In genomic region chr17:27716804-27717203, GRCm38 (mm10) we compare ENCODE assay signal across 8 mouse cellular contexts. TPM values are rescaled to one million over a fixed set of nuclear protein-coding genes. Genes with fewer than 3 reads are reported as not detected.
DNase-seq lines count a peak whose midpoint lies in the region; ATAC-seq and TF ChIP-seq lines count a peak whose summit lies in the region.

No protein-coding gene starts in this region.

- no peak for DNase-seq in thymus, adult 2 months
- DNase-seq in thymus, adult 18-20 months = no peak
- DNase-seq in cerebellum, adult 9-10 months = no peak
- DNase-seq in gastrocnemius, postnatal 10 days = no peak
- DNase-seq in layer of hippocampus, postnatal 25 days (ENCODE audit: extremely low spot score in 1 of 2, low spot score in 1 of 2) = no peak

- 0 out of 2 replicates have a peak overlapping the region, but pooled peaks have one; percentile 40 for H3K9ac ChIP-seq in limb, embryonic 12.5 days (replicated peaks)
- peak overlapping the region; percentile 24 for H3K9ac ChIP-seq in midbrain, embryonic 13.5 days (replicated peaks)

- peak; percentile 42 to 54; a peak in 2 of 4 replicates for ATAC-seq in hematopoietic stem cell, adult 5-6 weeks (replicated peaks in 1 of 2; ENCODE audit: insufficient read depth in 1 of 2, low FRiP score in 2 of 2, low TSS enrichment in 1 of 2, low read depth in 1 of 2, poor library complexity in 2 of 2, severe bottlenecking in 2 of 2)
- 0 out of 2 replicates have a peak, but pooled peaks have one; percentile 26 for ATAC-seq in limb, embryonic 12.5 days (ENCODE audit: insufficient number of reproducible peaks, insufficient read depth, low FRiP score, low TSS enrichment, low read depth)
- ATAC-seq in midbrain, embryonic 13.5 days = peak; percentile 40; the same call in 1 of the 2 replicates

- H3K4me2 ChIP-seq in limb, embryonic 12.5 days = peak overlapping the region; percentile 51
- peak overlapping the region; percentile 50 for H3K4me2 ChIP-seq in midbrain, embryonic 13.5 days (replicated peaks)

- no peaks in the 10 kb centered on the region for H3K9me3 ChIP-seq in limb, embryonic 12.5 days
- H3K9me3 ChIP-seq in midbrain, embryonic 13.5 days = no peaks in the 10 kb centered on the region

- no peaks in the 10 kb centered on the region; the same call in 1 of the 2 replicates for H3K4me1 ChIP-seq in thymus, adult 2 months (replicated peaks; ENCODE audit: control insufficient read depth, insufficient read depth, low read length)
- H3K4me1 ChIP-seq in limb, embryonic 12.5 days (replicated peaks) = peaks cover 9% of the 10 kb centered on the region
- peaks cover 20% of the 10 kb centered on the region for H3K4me1 ChIP-seq in midbrain, embryonic 13.5 days (replicated peaks)

- TF ChIP-seq POLR2A in thymus, adult 2 months (IDR thresholded peaks at IDR 0.05; ENCODE audit: control insufficient read depth, extremely low read depth, insufficient read depth, low read length, poor library complexity) = no peak

- H3K4me3 ChIP-seq in thymus, adult 2 months (ENCODE audit: control insufficient read depth, insufficient read depth, low read length) = peak overlapping the region; percentile 20; the same call in 1 of the 2 replicates
- peak overlapping the region; percentile 30 for H3K4me3 ChIP-seq in limb, embryonic 12.5 days (replicated peaks)
- H3K4me3 ChIP-seq in midbrain, embryonic 13.5 days (replicated peaks) = peak overlapping the region; percentile 25

- H3K27ac ChIP-seq in thymus, adult 2 months (ENCODE audit: control insufficient read depth, insufficient read depth, low read length) = no peak overlapping the region
- no peak overlapping the region for H3K27ac ChIP-seq in limb, embryonic 12.5 days
- H3K27ac ChIP-seq in midbrain, embryonic 13.5 days = no peak overlapping the region

- TF ChIP-seq CTCF in thymus, adult 2 months (IDR thresholded peaks at IDR 0.05; ENCODE audit: borderline replicate concordance, control insufficient read depth, extremely low read depth, insufficient read depth, low read length, poor library complexity) = no peak

- 17% methylated on average over 16 of the region's 16 CpGs for WGBS in thymus, adult 2 months
- 4% methylated on average over 16 of the region's 16 CpGs for WGBS in limb, embryonic 12.5 days
- 5% methylated on average over 16 of the region's 16 CpGs for WGBS in midbrain, embryonic 13.5 days

- H3K36me3 ChIP-seq in thymus, adult 2 months (ENCODE audit: control insufficient read depth, insufficient read depth, low read length) = no peaks in the 10 kb centered on the region
- no peaks in the 10 kb centered on the region for H3K36me3 ChIP-seq in limb, embryonic 12.5 days
- no peaks in the 10 kb centered on the region for H3K36me3 ChIP-seq in midbrain, embryonic 13.5 days

- H3K27me3 ChIP-seq in thymus, adult 2 months (ENCODE audit: control insufficient read depth, insufficient read depth, low read length) = no peaks in the 10 kb centered on the region
- peaks cover 9% of the 10 kb centered on the region; the same call in 1 of the 2 replicates for H3K27me3 ChIP-seq in limb, embryonic 12.5 days
- peaks cover 4% of the 10 kb centered on the region; the same call in 1 of the 2 replicates for H3K27me3 ChIP-seq in midbrain, embryonic 13.5 days

RNA-seq across cellular contexts. Expression of gene Spdef, which starts 12.0 kb away (rescaled TPM):
- polyA plus RNA-seq in thymus, adult 2 months (2012; rRNA removed) = 0.58 and 0.99 TPM in 2 replicates
- not detected in 2 replicates for total RNA-seq in hematopoietic stem cell, adult 5-6 weeks (2017)
- 0.21 and 0.36 TPM in 2 replicates for polyA plus RNA-seq in limb, embryonic 12.5 days (2016; fragmentation: Nextera tagmentation; extraction: Ambion mirVana)
- polyA plus RNA-seq in midbrain, embryonic 13.5 days (2015; fragmentation: Nextera tagmentation; extraction: Ambion mirVana) = 0.90 and 1.3 TPM in 2 replicates
- total RNA-seq in gastrocnemius, postnatal 10 days (2021) = under 1 TPM; 0.26 to 0.43 TPM
- not detected for total RNA-seq in layer of hippocampus, postnatal 25 days (2021)
